Mouse (Mus musculus): Measurements from ENCODE around the gene Slc3a1. TPM values are rescaled to one million over a fixed set of nuclear protein-coding genes. Genes with fewer than 3 reads are reported as not detected.

Slc3a1 gene
- polyA plus RNA-seq, 1 experiment from 2014 or later: 0.21 TPM

DNA sequence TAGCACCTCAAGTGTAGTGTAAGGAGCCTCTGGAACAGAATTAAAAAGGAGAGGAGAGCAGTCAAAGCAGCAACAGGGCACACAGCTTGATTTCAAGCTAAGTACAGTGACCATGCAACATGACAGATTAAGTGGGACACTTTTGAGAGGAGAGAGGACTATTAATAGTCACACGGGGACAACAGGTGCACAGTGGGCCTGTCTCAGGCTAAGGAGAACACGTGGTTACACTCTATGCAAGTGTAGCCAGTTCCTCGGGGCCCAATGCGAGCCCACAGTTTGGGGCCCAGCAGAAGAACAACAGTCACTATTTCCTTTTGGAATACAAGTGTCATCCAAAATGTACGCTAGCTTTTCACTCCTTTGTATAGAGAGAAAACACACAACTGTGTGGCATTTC is 59.4 kb downstream of the Slc3a1 start:
- Histone ChIP-seq H3K27me3 (ENCODE audit: control insufficient read depth, insufficient read depth, low read length) (no peaks in the 10 kb centered on the region), H3K9me3 (ENCODE audit: control insufficient read depth, low read length) (no peaks in the 10 kb centered on the region), H3K4me3 (ENCODE audit: low read depth, low read length) (no peak overlapping the region), H3K27ac (ENCODE audit: low read depth, low read length) (no peak overlapping the region), H3K4me2 (ENCODE audit: low read depth) (no peak overlapping the region), H3K4me1 (ENCODE audit: control insufficient read depth, insufficient read depth, low read length) (peaks cover 2% of the 10 kb centered on the region; the same call in 1 of the 2 replicates), H3K9ac (ENCODE audit: low read length) (no peak overlapping the region), H3K36me3 (ENCODE audit: control insufficient read depth, insufficient read depth, low read length) (no peaks in the 10 kb centered on the region)
- ATAC-seq (ENCODE audit: insufficient read depth, low FRiP score, low TSS enrichment): no peak
- DNase-seq (ENCODE audit: low spot score): no peak
- WGBS: 91% methylated on average over 5 of the region's 5 CpGs

GRCm38 (mm10) chr17:85088401-85088800 is 60.2 kb downstream of the Slc3a1 start:
- no peak for DNase-seq (ENCODE audit: low spot score)
- Histone ChIP-seq H3K9me3 (ENCODE audit: control insufficient read depth, low read length) (no peaks in the 10 kb centered on the region), H3K4me3 (ENCODE audit: low read depth, low read length) (no peak overlapping the region), H3K27ac (ENCODE audit: low read depth, low read length) (no peak overlapping the region), H3K9ac (ENCODE audit: low read length) (no peak overlapping the region), H3K4me2 (ENCODE audit: low read depth) (0 out of 2 replicates have a peak overlapping the region, but pooled peaks have one; percentile 2), H3K36me3 (ENCODE audit: control insufficient read depth, insufficient read depth, low read length) (no peaks in the 10 kb centered on the region), H3K4me1 (ENCODE audit: control insufficient read depth, insufficient read depth, low read length) (peaks cover 2% of the 10 kb centered on the region; the same call in 1 of the 2 replicates), H3K27me3 (ENCODE audit: control insufficient read depth, insufficient read depth, low read length) (no peaks in the 10 kb centered on the region)
- 90% methylated on average over 11 of the region's 11 CpGs for WGBS
- no peak for ATAC-seq (ENCODE audit: insufficient read depth, low FRiP score, low TSS enrichment)

GRCm38 (mm10) chr17:85089011-85089410 is 60.8 kb downstream of the Slc3a1 start:
- no peak overlapping the region for H3K9ac ChIP-seq (ENCODE audit: low read length)
- WGBS: 52% methylated on average over 6 of the region's 6 CpGs

DNA sequence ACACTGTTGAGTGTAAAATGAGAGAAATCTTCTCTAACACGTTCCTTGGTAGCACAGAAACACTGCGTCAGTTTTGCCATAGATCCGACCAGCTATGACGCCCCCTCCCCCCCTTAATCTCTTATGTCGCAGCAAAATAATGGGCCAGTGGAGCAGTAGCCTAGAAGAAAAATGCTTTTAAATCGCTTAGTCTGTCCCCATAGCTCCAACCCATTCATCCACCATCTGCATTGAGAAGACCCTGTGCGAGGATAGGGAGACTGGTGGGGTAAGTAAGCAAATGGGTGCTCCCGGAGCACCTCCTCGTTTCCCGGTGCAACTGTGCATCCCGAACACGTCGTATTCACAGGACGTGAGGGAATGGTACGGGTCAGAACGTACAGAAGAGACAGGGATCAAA is 61.4 kb downstream of the Slc3a1 start:
- DNase-seq (ENCODE audit: low spot score): no peak
- Histone ChIP-seq H3K27me3 (ENCODE audit: control insufficient read depth, insufficient read depth, low read length) (no peaks in the 10 kb centered on the region), H3K4me3 (ENCODE audit: low read depth, low read length) (peak overlapping the region; percentile 55), H3K27ac (ENCODE audit: low read depth, low read length) (peak overlapping the region; percentile 72), H3K36me3 (ENCODE audit: control insufficient read depth, insufficient read depth, low read length) (no peaks in the 10 kb centered on the region), H3K4me2 (ENCODE audit: low read depth) (peak overlapping the region; percentile 59), H3K4me1 (ENCODE audit: control insufficient read depth, insufficient read depth, low read length) (peaks cover 2% of the 10 kb centered on the region; the same call in 1 of the 2 replicates), H3K9ac (ENCODE audit: low read length) (peak overlapping the region; percentile 65), H3K9me3 (ENCODE audit: control insufficient read depth, low read length) (no peaks in the 10 kb centered on the region)
- peak; percentile 9 for ATAC-seq (ENCODE audit: insufficient read depth, low FRiP score, low TSS enrichment)
- 2% methylated on average over 16 of the region's 16 CpGs for WGBS

More at GRCm38 (mm10) chr17:85089011-85089410, 60.8 kb downstream of the Slc3a1 start:
- Histone ChIP-seq H3K4me1 (ENCODE audit: control insufficient read depth, insufficient read depth, low read length) (peaks cover 2% of the 10 kb centered on the region; the same call in 1 of the 2 replicates), H3K27ac (ENCODE audit: low read depth, low read length) (no peak overlapping the region), H3K4me2 (ENCODE audit: low read depth) (peak overlapping the region; percentile 59), H3K4me3 (ENCODE audit: low read depth, low read length) (peak overlapping the region; percentile 55; the same call in 1 of the 2 replicates), H3K9me3 (ENCODE audit: control insufficient read depth, low read length) (no peaks in the 10 kb centered on the region), H3K27me3 (ENCODE audit: control insufficient read depth, insufficient read depth, low read length) (no peaks in the 10 kb centered on the region), H3K36me3 (ENCODE audit: control insufficient read depth, insufficient read depth, low read length) (no peaks in the 10 kb centered on the region)
- ATAC-seq (ENCODE audit: insufficient read depth, low FRiP score, low TSS enrichment): no peak
- DNase-seq (ENCODE audit: low spot score): no peak

DNA sequence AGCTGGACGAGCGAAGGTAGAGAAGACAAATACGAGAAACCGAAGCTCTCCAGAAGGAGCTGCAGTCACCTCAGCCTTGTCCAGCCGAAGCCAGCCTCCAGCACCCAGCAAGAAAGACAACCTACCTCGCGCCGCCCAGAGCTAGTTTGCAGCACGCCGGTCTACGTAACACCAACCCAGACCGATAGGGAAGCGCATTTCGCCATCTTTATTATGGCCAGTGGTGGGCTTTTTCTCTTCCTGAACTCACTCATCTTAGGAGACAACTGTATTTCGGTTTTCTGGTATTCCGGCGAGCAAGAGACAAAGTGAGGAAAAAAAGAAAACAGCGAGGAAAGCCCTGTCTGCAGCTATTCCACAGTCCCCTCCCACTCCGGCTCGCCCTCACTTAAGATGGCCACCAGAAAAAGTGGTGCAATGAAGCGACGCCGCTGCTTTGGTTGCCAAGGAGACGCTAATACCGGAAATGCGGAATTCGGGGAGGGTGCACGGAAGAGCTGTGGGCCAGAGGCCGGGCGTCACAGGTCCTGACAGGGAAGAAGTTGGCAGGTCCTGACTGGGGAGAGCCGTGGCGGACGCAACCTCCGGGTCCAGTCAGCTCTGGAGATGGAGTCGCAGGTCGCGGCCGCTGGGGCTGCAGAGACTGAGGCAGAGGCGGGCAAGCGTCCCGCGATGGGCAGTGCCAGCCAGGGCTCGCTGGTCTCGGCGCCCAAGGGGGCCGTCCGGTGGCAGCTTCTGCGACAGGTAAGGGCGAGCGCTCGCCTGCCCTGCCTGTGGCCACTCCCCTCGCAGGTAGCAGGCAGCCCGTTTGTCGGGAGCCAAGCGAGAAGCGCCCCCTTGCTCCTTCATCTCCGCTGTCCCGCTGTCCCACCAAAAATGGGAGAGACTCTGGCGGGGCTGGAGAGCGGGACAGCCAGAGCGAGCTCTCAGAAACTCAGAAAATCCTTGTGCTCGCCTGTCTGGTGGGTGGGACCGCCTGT is 62.2 kb downstream of the Slc3a1 start, which contains the start of the genes Prepl and Camkmt:
TSS of gene Prepl (minus strand) at position 122 of the 980 bp plus-strand sequence.
TSS of gene Camkmt (plus strand) at position 433 of the 980 bp plus-strand sequence.
- under 1% methylated on average over 60 of the region's 63 CpGs for WGBS
- H3K27ac ChIP-seq (ENCODE audit: low read depth, low read length): peak within 1 kb of the TSS; percentile 72
- H3K27me3 ChIP-seq (ENCODE audit: control insufficient read depth, insufficient read depth, low read length): no peaks in the 10 kb centered on the region
- ATAC-seq (ENCODE audit: insufficient read depth, low FRiP score, low TSS enrichment): peak; percentile 99
- no peaks in the 10 kb centered on the region for H3K9me3 ChIP-seq (ENCODE audit: control insufficient read depth, low read length)
- peak within 1 kb of the TSS; percentile 65 for H3K9ac ChIP-seq (ENCODE audit: low read length)
- H3K4me3 ChIP-seq (ENCODE audit: low read depth, low read length): peak within 1 kb of the TSS; percentile 55
- peak within 1 kb of the TSS; percentile 59 for H3K4me2 ChIP-seq (ENCODE audit: low read depth)
- DNase-seq (ENCODE audit: low spot score): peak; percentile 96
- H3K4me1 ChIP-seq (ENCODE audit: control insufficient read depth, insufficient read depth, low read length): peaks cover 2% of the 10 kb centered on the region; the same call in 1 of the 2 replicates
- H3K36me3 ChIP-seq (ENCODE audit: control insufficient read depth, insufficient read depth, low read length): no peaks in the 10 kb centered on the region

DNA sequence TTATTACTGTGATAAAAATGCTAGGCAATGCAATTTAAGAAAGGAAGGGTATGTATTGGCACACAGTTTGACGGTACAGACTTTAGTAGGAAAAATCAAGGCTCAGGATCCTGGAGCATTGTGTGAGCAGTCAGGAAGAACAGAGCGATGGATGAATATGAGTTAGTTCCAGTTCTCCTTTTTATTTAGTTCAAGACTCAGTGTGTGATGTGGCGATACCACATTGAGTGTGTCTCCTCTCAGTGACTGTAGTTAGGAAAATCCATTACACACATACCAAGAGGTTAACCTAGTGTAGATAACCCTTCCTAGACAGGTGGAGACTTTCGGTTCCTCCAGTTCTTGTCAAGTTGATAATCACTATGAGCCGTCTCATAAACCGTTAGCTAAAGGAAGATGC is 63.6 kb downstream of the Slc3a1 start:
- H3K27ac ChIP-seq (ENCODE audit: low read depth, low read length): no peak overlapping the region
- ATAC-seq (ENCODE audit: insufficient read depth, low FRiP score, low TSS enrichment) (no peak), DNase-seq (ENCODE audit: low spot score) (no peak)
- H3K4me3 ChIP-seq (ENCODE audit: low read depth, low read length): no peak overlapping the region
- H3K36me3 ChIP-seq (ENCODE audit: control insufficient read depth, insufficient read depth, low read length): no peaks in the 10 kb centered on the region
- 93% methylated on average over 6 of the region's 6 CpGs for WGBS
- no peak overlapping the region for H3K4me2 ChIP-seq (ENCODE audit: low read depth)
- no peak overlapping the region for H3K9ac ChIP-seq (ENCODE audit: low read length)
- no peaks in the 10 kb centered on the region for H3K27me3 ChIP-seq (ENCODE audit: control insufficient read depth, insufficient read depth, low read length)
- H3K4me1 ChIP-seq (ENCODE audit: control insufficient read depth, insufficient read depth, low read length): peaks cover 2% of the 10 kb centered on the region; the same call in 1 of the 2 replicates
- no peaks in the 10 kb centered on the region for H3K9me3 ChIP-seq (ENCODE audit: control insufficient read depth, low read length)

DNA sequence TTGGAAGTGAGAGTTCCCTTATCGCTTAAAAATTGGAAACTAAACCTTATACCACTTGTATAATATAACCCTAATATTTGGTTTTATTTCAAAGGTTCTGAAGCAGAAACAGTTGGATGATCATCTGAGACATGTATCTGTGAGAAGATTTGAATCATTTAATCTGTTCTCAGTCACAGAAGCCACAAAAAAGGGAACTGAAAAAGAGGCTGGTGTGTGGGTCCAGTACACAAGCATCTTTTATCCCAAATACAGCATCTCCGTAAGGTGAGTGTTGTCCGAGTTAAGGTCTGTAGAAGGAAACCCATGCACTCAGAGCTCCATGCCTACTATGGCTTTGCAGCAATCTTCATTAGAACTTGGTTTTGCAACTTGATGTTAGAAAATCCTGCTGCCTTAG is 68.2 kb downstream of the Slc3a1 start:
- Histone ChIP-seq H3K9ac (ENCODE audit: low read length) (no peak overlapping the region), H3K4me1 (ENCODE audit: control insufficient read depth, insufficient read depth, low read length) (no peaks in the 10 kb centered on the region), H3K9me3 (ENCODE audit: control insufficient read depth, low read length) (0 out of 2 replicates have a peak, but pooled peaks cover 4% of the 10 kb centered on the region), H3K36me3 (ENCODE audit: control insufficient read depth, insufficient read depth, low read length) (peaks cover 2% of the 10 kb centered on the region), H3K4me3 (ENCODE audit: low read depth, low read length) (no peak overlapping the region), H3K27me3 (ENCODE audit: control insufficient read depth, insufficient read depth, low read length) (no peaks in the 10 kb centered on the region), H3K4me2 (ENCODE audit: low read depth) (no peak overlapping the region), H3K27ac (ENCODE audit: low read depth, low read length) (no peak overlapping the region)
- ATAC-seq (ENCODE audit: insufficient read depth, low FRiP score, low TSS enrichment): no peak
- 97% methylated on average over 3 of the region's 3 CpGs for WGBS
- DNase-seq (ENCODE audit: low spot score): no peak

DNA sequence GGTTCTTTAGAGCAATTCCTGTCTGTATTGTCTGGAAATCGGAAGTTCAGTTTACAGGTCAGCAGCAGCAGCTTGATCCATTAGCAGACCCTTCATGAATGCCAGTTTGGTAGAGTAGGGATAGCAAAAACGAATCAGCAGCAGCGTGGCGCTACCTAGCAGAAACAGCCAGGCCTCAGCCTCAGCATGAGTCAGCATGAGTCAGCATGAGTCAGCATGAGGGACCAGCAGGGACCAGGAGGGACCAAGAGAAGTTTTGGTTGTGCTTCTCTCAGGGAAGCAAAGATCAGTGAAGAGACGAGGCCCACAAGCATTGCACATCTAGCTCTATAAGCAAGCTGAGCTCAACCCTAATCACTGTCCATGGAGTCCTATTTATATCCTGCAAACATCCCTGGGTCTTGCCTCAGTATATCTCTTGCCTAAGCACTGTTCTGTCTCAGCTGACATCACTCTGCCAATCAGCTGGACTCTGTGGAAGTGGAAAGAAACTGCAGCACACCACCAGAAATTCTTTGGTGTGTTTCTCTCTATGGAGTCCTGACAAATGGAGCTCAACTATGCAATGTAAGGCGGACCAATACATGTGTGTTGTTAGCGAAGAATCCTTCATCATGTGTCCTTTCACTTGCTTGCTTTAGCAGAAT is 70.6 kb downstream of the Slc3a1 start:
- WGBS: 93% methylated on average over 7 of the region's 7 CpGs
- ATAC-seq (ENCODE audit: insufficient read depth, low FRiP score, low TSS enrichment) (no peak), DNase-seq (ENCODE audit: low spot score) (no peak)
- Histone ChIP-seq H3K36me3 (ENCODE audit: control insufficient read depth, insufficient read depth, low read length) (peaks cover 2% of the 10 kb centered on the region), H3K4me3 (ENCODE audit: low read depth, low read length) (no peak overlapping the region), H3K27me3 (ENCODE audit: control insufficient read depth, insufficient read depth, low read length) (no peaks in the 10 kb centered on the region), H3K27ac (ENCODE audit: low read depth, low read length) (no peak overlapping the region), H3K4me1 (ENCODE audit: control insufficient read depth, insufficient read depth, low read length) (no peaks in the 10 kb centered on the region), H3K9me3 (ENCODE audit: control insufficient read depth, low read length) (0 out of 2 replicates have a peak, but pooled peaks cover 4% of the 10 kb centered on the region), H3K4me2 (ENCODE audit: low read depth) (no peak overlapping the region), H3K9ac (ENCODE audit: low read length) (no peak overlapping the region)
